ENCODE assay signal across 9 mouse cellular contexts in genomic region chr17:7925413-7926160, GRCm38 (mm10). TPM values are rescaled to one million over a fixed set of nuclear protein-coding genes. Genes with fewer than 3 reads are reported as not detected.
DNase-seq lines count a peak whose midpoint lies in the region; ATAC-seq lines count a peak whose summit lies in the region.
"Had no signal": no experiment of that assay in that cellular context is flagged by ENCODE, and none has a peak within 500 bp of the region (broad histone marks: within the 10 kb centered on the region; RNA-seq: fewer than 3 reads in every experiment).

Gene Tagap (plus strand): TSS chr17:7926000.

- peak; percentile 83 for ATAC-seq in megakaryocyte, adult 5-6 weeks (ENCODE audit: poor library complexity, severe bottlenecking)
- ATAC-seq: midbrain, embryonic 13.5 days had no signal

- DNase-seq in layer of hippocampus, adult 9-11 months: peak; percentile 46
- DNase-seq in layer of hippocampus, postnatal 36 days: no peak
- DNase-seq in gonadal fat pad, adult 2 months (ENCODE audit: low read depth): no peak
- peak; percentile 37 for DNase-seq in thymus, postnatal 14 days
- DNase-seq in heart, postnatal 4 days: no peak
- DNase-seq in cerebellum, adult 11 months: no peak
- no peak for DNase-seq in ovary, postnatal 14 days (ENCODE audit: low spot score)

RNA-seq across cellular contexts. Expression of gene Tagap, which starts in this region (rescaled TPM):
- total RNA-seq in layer of hippocampus, postnatal 36 days (2021): 1 to 10 TPM; 4.9 to 5.4 TPM
- 9.0 and 16.4 TPM in 2 replicates for polyA plus RNA-seq in gonadal fat pad, adult 2 months (2012; rRNA removed)
- total RNA-seq in megakaryocyte, adult 5-6 weeks (2015): 80.4 and 83.9 TPM in 2 replicates
- 60.7 and 62.1 TPM in 2 replicates for total RNA-seq in megakaryocyte, adult 5-6 weeks (2017)
- total RNA-seq in heart, postnatal 4 days (2021): 1 to 10 TPM; 1.9 to 2.5 TPM

Comparison
In these comparisons a context has a peak if more than half of its experiments do, and no peak if none do; other contexts are left out.
1. RNA of gene Tagap (total RNA-seq): 60.7 to 83.9 TPM in megakaryocyte, adult 5-6 weeks; 4.9 to 5.4 TPM in layer of hippocampus, postnatal 36 days and 1.9 to 2.5 TPM in heart, postnatal 4 days; every median in the first group is over 4 times any median in the second.
2. DNase-seq: peak in layer of hippocampus, adult 9-11 months (single experiment) and thymus, postnatal 14 days (single experiment); none in layer of hippocampus, postnatal 36 days (0 of 2), gonadal fat pad, adult 2 months (single experiment), heart, postnatal 4 days (single experiment), cerebellum, adult 11 months (single experiment) and ovary, postnatal 14 days (single experiment).